Mouse (Mus musculus): ENCODE results near the gene Nemp1.

Nemp1 gene

GRCm38 (mm10) chr10:127675859-127676398 lies 9.2 kb downstream of the Nemp1 start:
- no peak for DNase-seq

DNA sequence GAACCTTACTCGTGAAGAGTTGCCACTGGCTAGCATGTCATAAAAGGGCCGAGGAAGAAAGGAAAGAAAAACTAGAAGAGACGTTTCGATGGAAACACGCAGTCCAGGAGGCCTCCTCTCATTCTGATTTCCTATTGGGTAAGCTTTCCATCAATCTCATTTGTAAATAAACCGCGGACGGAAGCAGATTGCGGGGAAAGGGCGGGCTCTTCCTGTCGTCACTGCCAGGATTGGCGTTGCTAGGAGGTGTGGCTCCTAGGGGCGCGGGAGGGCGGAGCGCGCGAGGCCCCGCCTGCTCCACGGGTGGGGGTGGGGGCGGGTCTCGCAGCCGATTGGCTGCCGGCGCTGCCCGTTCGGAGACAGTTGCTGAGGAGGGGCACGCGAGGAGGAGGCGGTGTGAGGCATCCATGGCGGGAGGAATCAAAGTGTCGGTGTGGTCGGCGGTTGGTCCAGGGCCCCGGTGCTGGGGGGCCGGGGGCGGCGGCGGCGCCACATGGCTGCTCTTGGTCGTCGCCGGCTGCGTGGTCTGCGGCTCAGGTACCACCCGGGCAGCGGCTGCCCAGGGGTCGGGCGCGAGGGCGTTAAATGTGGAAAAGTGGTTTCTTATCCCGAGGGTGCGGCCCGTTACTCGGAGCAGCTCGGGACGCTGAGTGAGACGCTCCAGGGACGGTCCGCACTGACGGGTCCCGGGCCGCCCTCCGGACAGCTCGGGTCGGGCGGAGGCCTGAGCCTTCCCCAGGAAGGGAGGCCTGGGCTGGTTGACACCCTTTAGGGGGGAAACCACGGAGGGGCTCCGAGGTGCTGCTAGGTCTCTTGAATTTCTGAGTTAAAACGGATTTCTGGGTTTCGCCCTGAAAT lies 10.2 kb downstream of the Nemp1 start:
- peak; percentile 96 for DNase-seq

DNA sequence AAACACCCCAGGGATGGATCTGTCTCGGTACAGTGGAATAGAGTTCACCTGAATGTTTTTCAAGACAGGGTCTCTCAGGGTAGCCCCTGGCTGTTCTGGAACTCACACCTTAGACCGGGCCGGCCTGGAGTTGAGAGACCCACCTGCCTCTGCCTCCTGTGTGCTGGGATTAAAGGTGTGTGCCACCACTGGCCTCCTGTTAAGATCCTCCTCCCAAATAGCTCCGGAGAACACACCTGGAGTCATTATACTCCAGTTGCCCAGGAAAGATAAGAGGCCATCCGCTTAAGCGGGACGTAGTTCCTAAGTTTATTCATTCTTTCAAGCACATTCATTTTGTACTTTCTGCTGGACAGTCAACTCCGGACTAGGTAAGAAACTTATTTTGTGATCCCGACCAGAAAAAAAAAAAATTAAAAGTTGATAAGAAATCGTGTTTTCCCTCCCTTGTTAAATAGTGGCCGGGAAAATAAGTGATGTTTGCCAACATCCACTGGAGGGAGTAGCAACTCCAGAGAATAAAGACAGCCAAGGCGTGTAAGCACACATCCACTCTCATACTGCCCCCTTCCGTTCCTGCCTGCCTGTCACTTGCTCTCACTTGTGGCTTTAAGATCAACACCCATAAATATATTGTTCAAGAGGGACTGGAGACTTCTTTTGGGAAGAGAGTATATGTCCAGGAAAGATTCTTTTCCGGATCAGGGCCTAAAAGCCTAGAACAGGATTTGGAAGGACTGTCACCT lies 11.1 kb downstream of the Nemp1 start:
- peak; percentile 73 for DNase-seq

DNA sequence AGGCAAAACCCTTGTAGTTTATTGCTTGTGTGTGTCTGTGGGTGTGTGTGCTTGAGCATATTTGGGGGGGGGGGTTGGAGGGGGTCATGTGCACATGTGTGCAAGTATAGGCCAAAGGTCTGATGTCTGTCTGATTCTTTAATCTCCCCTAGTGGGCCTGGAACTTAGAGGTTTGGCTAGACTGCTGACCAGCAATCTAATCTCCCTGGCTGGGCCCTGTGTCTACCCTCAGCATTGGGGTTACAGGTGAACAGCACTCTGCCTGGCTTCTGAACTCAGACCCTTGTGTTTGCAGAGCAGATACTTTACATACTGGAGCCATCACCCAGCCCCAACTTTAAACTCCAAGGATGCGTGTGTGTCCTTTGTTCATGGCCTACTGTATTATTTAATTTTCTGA lies 12.5 kb downstream of the Nemp1 start:
- no peak for DNase-seq

- no peak for DNase-seq
Observed at GRCm38 (mm10) chr10:127679881-127680280, 13.2 kb downstream of the Nemp1 start.

DNA sequence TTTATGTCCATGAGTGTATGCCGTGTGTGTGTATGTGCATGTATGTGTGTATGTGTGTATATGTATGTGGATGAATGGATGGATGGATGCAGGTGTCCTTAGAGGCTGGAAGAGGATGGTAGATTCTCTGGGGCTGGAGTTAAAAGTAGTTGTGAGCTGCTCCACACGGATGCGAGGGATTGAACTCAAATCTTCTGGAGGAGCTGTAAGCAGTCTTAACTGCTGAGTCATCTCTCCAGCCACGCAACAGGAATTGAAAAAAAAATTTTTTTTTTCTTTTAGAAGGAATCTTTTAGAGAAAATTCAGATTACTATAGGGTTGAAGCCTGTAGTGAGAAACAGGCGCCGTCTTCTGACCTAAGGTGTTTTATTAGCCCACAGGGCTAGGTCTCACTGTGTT lies 16.2 kb downstream of the Nemp1 start:
- DNase-seq, result no peak

- DNase-seq, result no peak
Observed at GRCm38 (mm10) chr10:127691053-127691452, 24.4 kb downstream of the Nemp1 start.

GRCm38 (mm10) chr10:127694636-127695035 lies 27.9 kb downstream of the Nemp1 start:
- DNase-seq, result no peak

GRCm38 (mm10) chr10:127695775-127696174 lies 29.1 kb downstream of the Nemp1 start:
- no peak for DNase-seq

DNA sequence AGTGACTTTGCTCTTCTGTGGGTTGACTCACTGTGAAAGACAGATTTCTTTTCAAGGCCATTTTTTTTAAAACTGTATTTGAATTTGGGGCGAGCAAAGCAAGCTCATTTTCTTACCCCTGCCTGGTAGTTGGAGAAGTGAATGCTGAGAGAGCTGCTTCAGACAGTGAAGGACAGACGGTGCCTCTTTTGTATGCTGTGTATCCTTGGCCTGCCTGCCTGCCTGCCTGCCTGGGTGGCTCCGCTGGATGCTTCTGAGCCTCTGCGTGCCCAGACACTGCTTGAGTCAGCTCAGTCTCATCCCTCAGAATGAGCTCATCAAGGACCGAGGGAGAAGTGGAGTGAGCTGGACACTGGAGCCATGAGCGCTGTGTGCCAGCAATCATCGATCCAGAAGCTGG lies 32.3 kb downstream of the Nemp1 start:
- no peak for DNase-seq

DNA sequence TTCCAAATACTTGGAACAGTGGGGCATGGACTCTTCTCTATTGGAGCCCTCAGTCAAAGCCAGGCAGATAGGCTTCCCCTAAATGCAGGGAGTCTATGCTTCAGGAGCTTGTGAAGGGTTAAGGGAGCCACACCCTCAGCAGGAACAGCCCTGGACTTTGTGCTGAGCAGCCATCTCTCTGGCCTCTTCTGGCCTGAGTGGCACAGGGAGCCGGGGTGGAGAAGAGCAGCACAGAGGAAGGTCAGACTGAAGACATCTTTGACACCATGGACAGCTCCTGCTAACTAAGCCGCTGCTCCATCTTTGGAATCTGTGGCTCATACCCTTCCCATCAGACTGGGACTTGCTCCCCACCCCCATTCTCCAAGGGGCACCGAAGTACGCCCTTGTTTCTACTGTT lies 36.6 kb downstream of the Nemp1 start:
- no peak for DNase-seq

- no peak for DNase-seq
Observed at GRCm38 (mm10) chr10:127704293-127704692, 37.6 kb downstream of the Nemp1 start.

GRCm38 (mm10) chr10:127704766-127705220 lies 38.1 kb downstream of the Nemp1 start, which contains the start of gene Myo1a:
Gene Myo1a (plus strand): TSS chr10:127705170.
- no peak for DNase-seq

GRCm38 (mm10) chr10:127705783-127706182 lies 39.1 kb downstream of the Nemp1 start:
- no peak for DNase-seq

DNA sequence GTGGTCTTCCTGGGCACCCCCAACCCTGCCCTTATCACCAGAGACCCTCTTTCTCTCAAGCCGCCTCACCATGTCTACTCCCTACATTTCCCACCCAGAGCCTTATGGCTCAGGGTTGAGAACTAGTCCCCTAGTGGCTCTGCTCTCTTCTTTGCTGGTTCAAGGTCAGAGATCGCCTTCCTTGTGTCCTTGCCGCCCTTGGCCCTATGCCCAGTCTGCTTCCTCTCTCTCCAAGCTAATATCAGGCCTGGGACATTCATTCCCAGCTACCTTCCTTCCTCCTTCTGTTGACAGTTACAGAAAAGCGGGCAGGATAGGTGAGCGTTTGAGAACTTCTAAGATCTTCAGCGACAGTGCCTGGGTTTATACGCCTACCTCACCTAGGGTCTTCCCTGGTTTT lies 41.0 kb downstream of the Nemp1 start:
- peak; percentile 18 for DNase-seq

- DNase-seq, result no peak
Observed at GRCm38 (mm10) chr10:127708850-127709370, 42.2 kb downstream of the Nemp1 start.

GRCm38 (mm10) chr10:127710331-127710730 lies 43.6 kb downstream of the Nemp1 start:
- no peak for DNase-seq

DNA sequence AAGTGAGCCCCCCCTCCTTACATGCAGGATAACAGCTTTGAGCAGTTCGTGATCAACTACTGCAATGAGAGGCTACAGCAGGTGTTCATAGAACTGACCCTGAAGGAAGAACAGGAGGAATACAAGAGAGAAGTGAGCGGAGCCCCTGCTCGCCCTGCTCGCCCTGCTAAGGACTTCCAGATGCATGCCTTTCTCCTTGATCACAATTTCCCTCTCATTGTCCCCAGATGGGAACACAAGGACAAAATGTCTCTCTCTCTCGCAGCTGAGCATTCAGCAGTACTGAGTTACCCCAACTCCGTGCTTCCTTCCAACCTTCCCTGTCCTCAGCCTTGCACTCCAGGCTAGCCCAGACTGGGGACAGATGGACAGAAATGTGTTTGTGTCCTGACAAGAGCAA lies 46.0 kb downstream of the Nemp1 start:
- no peak for DNase-seq

GRCm38 (mm10) chr10:127721671-127722418 lies 55.1 kb downstream of the Nemp1 start:
- DNase-seq, result no peak

DNA sequence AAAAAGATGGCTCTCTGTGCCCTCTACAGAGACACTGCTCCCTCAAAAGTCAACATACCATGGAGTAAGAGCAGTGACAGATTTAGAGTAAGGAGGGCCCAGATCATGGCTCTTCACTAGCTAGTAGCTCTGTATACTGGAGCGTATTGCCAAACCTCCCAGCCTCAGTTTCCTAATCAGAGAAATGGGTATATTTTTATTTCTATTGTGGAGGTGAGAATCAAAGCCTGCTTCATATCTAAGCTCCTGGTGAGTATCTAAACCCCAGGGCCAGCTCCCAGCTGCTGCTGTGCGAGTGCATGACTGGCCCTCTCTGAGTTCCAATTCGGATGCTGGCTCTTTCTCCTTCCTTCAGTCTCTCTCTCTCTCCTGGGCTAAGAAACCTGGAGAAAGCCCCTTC lies 57.5 kb downstream of the Nemp1 start, which contains the start of gene Tac2:
Gene Tac2 (plus strand): TSS at position 301 of the 400 bp plus-strand sequence.
- no peak for DNase-seq

GRCm38 (mm10) chr10:127725136-127725535 lies 58.4 kb downstream of the Nemp1 start:
- no peak for DNase-seq

DNA sequence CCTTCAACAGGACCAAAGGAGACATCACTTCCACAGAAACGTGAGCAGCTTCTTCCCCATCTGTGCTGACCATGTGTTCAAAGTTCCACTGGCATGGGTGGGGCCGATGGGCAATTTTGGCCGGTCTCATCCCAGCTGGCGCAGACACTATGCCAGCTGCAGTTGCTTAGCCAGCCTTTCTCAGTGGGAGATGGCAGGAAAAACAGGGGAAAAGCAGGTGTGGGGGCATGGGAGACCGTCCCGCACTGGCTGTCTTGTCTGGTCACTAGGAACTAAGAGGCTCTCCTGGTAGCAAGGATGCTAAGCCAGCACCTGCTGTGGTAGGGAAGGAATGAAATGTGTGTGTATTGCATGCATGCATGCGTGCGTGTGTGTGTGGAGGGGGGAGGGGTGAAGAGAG lies 61.7 kb downstream of the Nemp1 start:
- no peak for DNase-seq

Measured in kidney, adult 11 months (tissue).